In the genomic region with DNA sequence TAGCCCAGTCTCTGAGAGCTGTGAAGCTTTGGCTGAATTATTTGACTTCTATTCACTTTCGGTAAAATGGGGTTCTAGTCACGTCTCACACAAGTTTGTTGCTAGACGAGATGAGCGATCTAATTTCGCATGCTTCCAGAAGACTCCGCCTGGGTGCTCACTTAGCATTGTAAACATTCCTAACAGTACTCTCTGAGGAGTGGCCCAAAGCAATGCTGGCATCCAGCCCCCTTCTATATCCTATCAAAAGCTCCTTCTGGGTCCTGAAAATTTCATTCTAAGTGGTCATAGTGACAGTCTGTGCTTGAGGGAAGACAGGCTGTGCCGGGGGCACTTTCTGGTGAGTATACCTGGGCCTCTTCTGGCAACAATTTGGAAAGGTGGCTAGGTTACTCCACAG, we compare ENCODE assay signal across 11 mouse cellular contexts.
"Had no signal": no experiment of that assay in that cellular context is flagged by ENCODE, and none has a peak within 500 bp of the region (broad histone marks: within the 10 kb centered on the region; RNA-seq: fewer than 3 reads in every experiment).

No protein-coding gene starts in this region.

- DNase-seq: kidney, adult 11 months; kidney, adult 8-10 months; kidney, postnatal 10 days; kidney, postnatal 36 days; layer of hippocampus, postnatal 36 days; liver; lung, embryonic 14.5 days; right cerebral cortex, adult 18-20 months; right cerebral cortex, postnatal 25 days; spleen, adult 18-20 months; thymus, postnatal 25 days had no signal
